34 mouse cellular contexts compared by ENCODE assay signal in the genomic region with DNA sequence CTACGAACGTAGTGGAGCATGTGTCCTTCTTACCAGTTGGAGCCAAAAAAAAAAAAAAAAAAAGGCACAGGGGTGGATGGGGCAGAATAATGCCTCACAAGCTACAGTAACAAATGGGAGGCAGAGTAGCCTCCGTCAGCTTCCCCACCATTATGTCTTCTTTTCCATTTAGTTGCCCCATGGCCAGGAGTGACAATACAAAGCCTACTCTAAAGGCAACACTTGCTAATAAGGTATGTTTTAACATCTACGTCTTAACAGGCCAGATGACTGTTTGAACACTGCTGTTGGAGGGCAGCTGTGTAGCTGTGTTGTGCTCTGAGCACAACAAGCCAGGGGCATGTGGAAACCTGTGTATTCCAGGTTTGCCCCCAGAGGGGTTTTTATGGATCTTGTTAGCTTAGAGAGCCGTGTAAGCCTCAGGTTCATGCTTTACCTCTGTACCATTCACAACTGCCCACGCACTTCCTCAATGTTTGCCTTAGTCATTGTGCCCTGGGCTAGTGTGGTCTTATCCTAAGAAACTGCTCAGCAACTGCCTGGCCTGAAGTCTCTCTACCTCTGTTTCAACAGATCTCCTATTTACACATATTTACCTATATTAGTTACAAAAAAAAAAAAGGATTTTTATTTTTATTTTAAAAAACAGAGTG. TPM values are rescaled to one million over a fixed set of nuclear protein-coding genes. Genes with fewer than 3 reads are reported as not detected.
DNase-seq lines count a peak whose midpoint lies in the region; ATAC-seq and TF ChIP-seq lines count a peak whose summit lies in the region.
"Had no signal": no experiment of that assay in that cellular context is flagged by ENCODE, and none has a peak within 500 bp of the region (broad histone marks: within the 10 kb centered on the region; RNA-seq: fewer than 3 reads in every experiment).

No protein-coding gene starts in this region.

- peaks cover 4% of the 10 kb centered on the region; the same call in 1 of the 2 replicates for H3K4me1 ChIP-seq in embryonic facial prominence, embryonic 14.5 days (ENCODE audit: control insufficient read depth, insufficient read depth, low read length)
- 0 out of 2 replicates have a peak, but pooled peaks cover 4% of the 10 kb centered on the region for H3K4me1 ChIP-seq in embryonic facial prominence, embryonic 10.5 days
- H3K4me1 ChIP-seq in stomach, postnatal 0 days (replicated peaks; ENCODE audit: control insufficient read depth, insufficient read depth), result no peaks in the 10 kb centered on the region
- H3K4me1 ChIP-seq: forebrain, embryonic 12.5 days; kidney, embryonic 15.5 days; liver, embryonic 15.5 days had no signal

- H3K36me3 ChIP-seq in embryonic facial prominence, embryonic 14.5 days (ENCODE audit: control insufficient read depth, insufficient read depth, low read length), result no peaks in the 10 kb centered on the region
- H3K36me3 ChIP-seq in embryonic facial prominence, embryonic 10.5 days (replicated peaks), result no peaks in the 10 kb centered on the region
- H3K36me3 ChIP-seq in stomach, postnatal 0 days (ENCODE audit: control insufficient read depth, insufficient read depth, low read length), result no peaks in the 10 kb centered on the region
- H3K36me3 ChIP-seq: embryonic facial prominence, embryonic 13.5 days; forebrain, embryonic 12.5 days; heart, embryonic 12.5 days; kidney, embryonic 15.5 days; limb, embryonic 12.5 days; liver, embryonic 15.5 days; neural tube, embryonic 15.5 days had no signal

- no peak overlapping the region for H3K4me2 ChIP-seq in embryonic facial prominence, embryonic 14.5 days (ENCODE audit: low read depth, low read length)
- H3K4me2 ChIP-seq in stomach, postnatal 0 days (replicated peaks; ENCODE audit: low read depth), result no peak overlapping the region
- H3K4me2 ChIP-seq: embryonic facial prominence, embryonic 13.5 days; forebrain, embryonic 12.5 days; heart, embryonic 12.5 days; hindbrain, embryonic 14.5 days; kidney, embryonic 15.5 days; limb, embryonic 12.5 days; liver, embryonic 15.5 days; lung, embryonic 14.5 days; neural tube, embryonic 15.5 days had no signal

- 79% methylated on average over 6 of the region's 6 CpGs for WGBS in embryonic facial prominence, embryonic 14.5 days
- 88% methylated on average over 6 of the region's 6 CpGs for WGBS in embryonic facial prominence, embryonic 10.5 days
- WGBS in stomach, postnatal 0 days, result 74% methylated on average over 6 of the region's 6 CpGs

- TF ChIP-seq CTCF in stomach, postnatal 0 days (IDR thresholded peaks at IDR 0.05; ENCODE audit: low read depth), result no peak

- TF ChIP-seq EP300 in stomach, postnatal 0 days (optimal IDR thresholded peaks at IDR 0.05), result no peak

- no peaks in the 10 kb centered on the region for H3K9me3 ChIP-seq in embryonic facial prominence, embryonic 14.5 days (ENCODE audit: control insufficient read depth, low read length)
- H3K9me3 ChIP-seq in embryonic facial prominence, embryonic 10.5 days, result no peaks in the 10 kb centered on the region
- no peaks in the 10 kb centered on the region for H3K9me3 ChIP-seq in stomach, postnatal 0 days (ENCODE audit: control insufficient read depth, low read length)
- H3K9me3 ChIP-seq: embryonic facial prominence, embryonic 13.5 days; forebrain, embryonic 12.5 days; heart, embryonic 12.5 days; kidney, embryonic 15.5 days; limb, embryonic 12.5 days; liver, embryonic 15.5 days; neural tube, embryonic 15.5 days had no signal

- no peak overlapping the region for H3K27ac ChIP-seq in embryonic facial prominence, embryonic 14.5 days (replicated peaks; ENCODE audit: low read depth, low read length)
- H3K27ac ChIP-seq in embryonic facial prominence, embryonic 10.5 days (replicated peaks), result no peak overlapping the region
- H3K27ac ChIP-seq in stomach, postnatal 0 days (replicated peaks), result no peak overlapping the region
- H3K27ac ChIP-seq: embryonic facial prominence, embryonic 13.5 days; forebrain, embryonic 12.5 days; hindbrain, embryonic 14.5 days; kidney, embryonic 15.5 days; left cerebral cortex, adult 2 months; limb, embryonic 12.5 days; liver, embryonic 15.5 days; neural tube, embryonic 15.5 days had no signal

- peak; percentile 19 for DNase-seq in embryonic facial prominence, embryonic 14.5 days (ENCODE audit: low spot score)
- DNase-seq in embryonic facial prominence, embryonic 10.5 days (ENCODE audit: low spot score), result no peak
- DNase-seq in 416B (ENCODE audit: low read depth), result peak; percentile 79
- DNase-seq in fat pad, adult 2 months (ENCODE audit: extremely low read depth, low read depth, low spot score), result peak; percentile 98
- DNase-seq in stomach, postnatal 0 days (ENCODE audit: low spot score), result no peak
- no peak for DNase-seq in c-Kit-positive CD71-positive TER-119-positive erythroid progenitor cells, embryonic 14.5 days (ENCODE audit: low spot score)
- DNase-seq: adrenal gland, postnatal 10 days; cerebellum, adult 18-20 months; cerebellum, postnatal 14 days; gastrocnemius, postnatal 10 days; heart, adult 18-20 months; heart, postnatal 4 days; kidney, adult 11 months; kidney, postnatal 25 days; lung, embryonic 14.5 days; lung, postnatal 14 days; midbrain, embryonic 14.5 days; right cerebral cortex, adult 18-20 months; spleen, adult 18-20 months; thymus, adult 18-20 months; thymus, postnatal 25 days had no signal

- H3K4me3 ChIP-seq in embryonic facial prominence, embryonic 14.5 days (ENCODE audit: low read depth, low read length), result no peak overlapping the region
- H3K4me3 ChIP-seq in embryonic facial prominence, embryonic 10.5 days, result no peak overlapping the region
- H3K4me3 ChIP-seq in stomach, postnatal 0 days (ENCODE audit: low read depth, low read length), result no peak overlapping the region
- H3K4me3 ChIP-seq: embryonic facial prominence, embryonic 13.5 days; erythroblast, embryonic 14.5 days; forebrain, embryonic 12.5 days; heart, embryonic 12.5 days; kidney, embryonic 15.5 days; left cerebral cortex, adult 2 months; limb, embryonic 12.5 days; liver, embryonic 15.5 days; neural tube, embryonic 15.5 days had no signal

- ATAC-seq in embryonic facial prominence, embryonic 14.5 days (ENCODE audit: low read depth), result no peak; the same call in 1 of the 2 replicates
- ATAC-seq in megakaryocyte progenitor cell, adult 5-6 weeks (replicated peaks; ENCODE audit: poor library complexity), result peak; percentile 91
- ATAC-seq in stomach, postnatal 0 days (ENCODE audit: low FRiP score, low TSS enrichment), result no peak
- ATAC-seq: Patski had no signal

- H3K9ac ChIP-seq in embryonic facial prominence, embryonic 14.5 days (ENCODE audit: low read depth, low read length), result no peak overlapping the region; the same call in 1 of the 2 replicates
- no peak overlapping the region for H3K9ac ChIP-seq in stomach, postnatal 0 days (ENCODE audit: low read length)
- H3K9ac ChIP-seq: embryonic facial prominence, embryonic 13.5 days; forebrain, embryonic 12.5 days; heart, embryonic 12.5 days; hindbrain, embryonic 14.5 days; kidney, embryonic 15.5 days; limb, embryonic 12.5 days; liver, embryonic 15.5 days; lung, embryonic 14.5 days; neural tube, embryonic 15.5 days had no signal

- H3K27me3 ChIP-seq in embryonic facial prominence, embryonic 14.5 days (replicated peaks; ENCODE audit: control insufficient read depth, insufficient read depth, low read length), result no peaks in the 10 kb centered on the region
- no peaks in the 10 kb centered on the region for H3K27me3 ChIP-seq in embryonic facial prominence, embryonic 10.5 days (replicated peaks; ENCODE audit: low read depth, poor library complexity, severe bottlenecking)
- H3K27me3 ChIP-seq in stomach, postnatal 0 days (ENCODE audit: control insufficient read depth, insufficient read depth, low read length), result no peaks in the 10 kb centered on the region
- H3K27me3 ChIP-seq: CH12.LX; embryonic facial prominence, embryonic 13.5 days; forebrain, embryonic 12.5 days; heart, embryonic 12.5 days; kidney, embryonic 15.5 days; limb, embryonic 12.5 days; liver, embryonic 15.5 days; neural tube, embryonic 15.5 days; Patski had no signal

RNA-seq across cellular contexts. Expression of a gene that starts 29.2 kb away (rescaled TPM):
- polyA plus RNA-seq in embryonic facial prominence, embryonic 14.5 days (2014; fragmentation: Nextera tagmentation; extraction: Ambion mirVana), result 19.7 and 20.3 TPM in 2 replicates
- 5.3 and 6.1 TPM in 2 replicates for polyA plus RNA-seq in embryonic facial prominence, embryonic 10.5 days (2016; fragmentation: Nextera tagmentation; extraction: Ambion mirVana)
- 56.5 and 64.3 TPM in 2 replicates for total RNA-seq in megakaryocyte progenitor cell, adult 5-6 weeks (2015)
- 62.2 and 78.0 TPM in 2 replicates for total RNA-seq in megakaryocyte progenitor cell, adult 5-6 weeks (2017)
- polyA plus RNA-seq in stomach, postnatal 0 days (2015; fragmentation: Nextera tagmentation; extraction: Ambion mirVana), result 20.2 and 20.4 TPM in 2 replicates
- polyA plus RNA-seq: erythroblast, embryonic 14.5 days had no signal

Comparison
In these comparisons a context has a peak if more than half of its experiments do, and no peak if none do; other contexts are left out.
1. DNase-seq: peak in embryonic facial prominence, embryonic 14.5 days (single experiment), 416B (single experiment) and fat pad, adult 2 months (single experiment); none in embryonic facial prominence, embryonic 10.5 days (single experiment), stomach, postnatal 0 days (single experiment) and c-Kit-positive CD71-positive TER-119-positive erythroid progenitor cells, embryonic 14.5 days (single experiment).